Mouse (Mus musculus) hindbrain, embryonic 16.5 days (tissue): Measurements from ENCODE around the gene Nsrp1. TPM values are rescaled to one million over a fixed set of nuclear protein-coding genes. Genes with fewer than 3 reads are reported as not detected.
A peak's percentile ranks its signal among the peaks of the same experiment; 100 is the strongest.

Experiments used
- ATAC-seq: fragments of 200-750 bp; cut with Nextera tagmentation; 2 replicates; pipeline ENCODE4 v1.8.0; 2017; ENCODE audit warnings: moderate TSS enrichment, moderate library complexity
- H3K27ac ChIP-seq: fragments of 300-500 bp; sonication (generic); 2 replicates; pipeline ENCODE4 v1.5.1; 2014; ENCODE audit warnings: low read depth, mild to moderate bottlenecking, control low read depth, low read length, moderate library complexity
- H3K27me3 ChIP-seq: fragments of 300-500 bp; sonication (generic); replicated peaks from 2 replicates; pipeline ENCODE4 v1.6.1; 2014; ENCODE audit warnings: low read length; ENCODE audit not compliant: control insufficient read depth, insufficient read depth
- H3K36me3 ChIP-seq: fragments of 300-500 bp; sonication (generic); 2 replicates; pipeline ENCODE4 v1.6.1; 2014; ENCODE audit warnings: mild to moderate bottlenecking, low read length, moderate library complexity, mixed read lengths; ENCODE audit not compliant: control insufficient read depth, insufficient read depth
- H3K4me1 ChIP-seq: fragments of 300-500 bp; sonication (generic); 2 replicates; pipeline ENCODE4 v1.6.1; 2014; ENCODE audit warnings: low read depth, low read length; ENCODE audit not compliant: control insufficient read depth, insufficient read depth
- H3K4me2 ChIP-seq: fragments of 300-500 bp; sonication (generic); 2 replicates; pipeline ENCODE4 v1.6.1; 2014; ENCODE audit warnings: mild to moderate bottlenecking, low read length, control low read depth, moderate library complexity
- H3K4me3 ChIP-seq: fragments of 300-500 bp; sonication (generic); 2 replicates; pipeline ENCODE4 v1.5.1; 2014; ENCODE audit warnings: mild to moderate bottlenecking, low read length, control low read depth, moderate library complexity
- H3K9ac ChIP-seq: fragments of 300-500 bp; sonication (generic); 2 replicates; pipeline ENCODE4 v1.6.1; 2014; ENCODE audit warnings: low read depth, mild to moderate bottlenecking, control low read depth, low read length, moderate library complexity
- H3K9me3 ChIP-seq: fragments of 300-500 bp; sonication (generic); 2 replicates; pipeline ENCODE4 v1.6.1; 2014; ENCODE audit warnings: mild to moderate bottlenecking, low read length, moderate library complexity; ENCODE audit not compliant: control insufficient read depth
- WGBS: fragments of 180-500 bp; shearing (Covaris S2); extraction: QIAGEN DNeasy Blood & Tissue Kit; methylation state at CpG from one replicate; pipeline ENCODE4 v1.1.7; 2014; 5-methylcytosine and 5-hydroxymethylcytosine counted together
- microRNA counts: library from miRNA; unstranded; fragments of <30 nt; microRNA quantifications from one replicate; lab custom pipeline; 2016
- microRNA-seq: library from miRNA; unstranded; fragments of <30 nt; microRNA quantifications from one replicate; pipeline ENCODE4, GENCODE M21; 2017
- polyA plus RNA-seq: library from polyadenylated mRNA; unstranded; fragments of >200 nt; fragmentation: Nextera tagmentation; extraction: Ambion mirVana; gene quantifications from 2 replicates; pipeline ENCODE4 v1.2.1, GENCODE M21; 2015

The Nsrp1 gene
- polyA plus RNA-seq, 1 experiment from 2014 or later: 50.0 TPM

DNA sequence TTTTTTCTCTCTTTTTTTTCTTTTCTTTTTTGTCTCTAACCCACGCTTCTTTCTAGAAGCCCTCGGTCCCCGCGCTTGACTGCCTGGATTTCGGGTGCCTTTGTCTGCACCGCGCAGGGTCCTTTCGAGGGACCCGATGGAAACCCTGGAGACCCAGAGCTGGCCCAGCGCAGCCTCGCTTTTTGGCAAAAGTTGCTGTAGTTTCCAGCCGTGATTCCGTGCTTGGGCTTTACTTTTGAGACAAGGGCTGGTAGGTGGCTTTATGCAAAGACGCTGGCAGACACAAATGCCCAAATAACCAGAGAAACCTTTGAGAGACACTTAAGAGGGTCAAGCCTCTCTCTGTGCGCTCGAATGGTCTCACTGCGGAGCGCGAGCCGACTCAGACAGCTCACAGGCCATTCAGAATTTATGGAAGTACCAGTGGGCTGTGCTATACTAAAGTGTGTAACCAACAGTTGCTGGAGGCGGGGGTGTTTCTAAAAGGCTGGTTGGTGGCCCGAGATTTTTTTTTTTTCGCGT lies 79.5 kb downstream of the Nsrp1 start:
- H3K4me2 ChIP-seq: peak overlapping the region; percentile 97
- no peaks in the 10 kb centered on the region for H3K9me3 ChIP-seq
- H3K27me3 ChIP-seq: peaks cover 38% of the 10 kb centered on the region
- 10% methylated on average over 24 of the region's 24 CpGs for WGBS
- no peak overlapping the region for H3K27ac ChIP-seq
- ATAC-seq: no peak
- H3K9ac ChIP-seq: peak overlapping the region; percentile 44
- peak overlapping the region; percentile 62 for H3K4me3 ChIP-seq
- peaks cover 14% of the 10 kb centered on the region for H3K4me1 ChIP-seq
- no peaks in the 10 kb centered on the region for H3K36me3 ChIP-seq

DNA sequence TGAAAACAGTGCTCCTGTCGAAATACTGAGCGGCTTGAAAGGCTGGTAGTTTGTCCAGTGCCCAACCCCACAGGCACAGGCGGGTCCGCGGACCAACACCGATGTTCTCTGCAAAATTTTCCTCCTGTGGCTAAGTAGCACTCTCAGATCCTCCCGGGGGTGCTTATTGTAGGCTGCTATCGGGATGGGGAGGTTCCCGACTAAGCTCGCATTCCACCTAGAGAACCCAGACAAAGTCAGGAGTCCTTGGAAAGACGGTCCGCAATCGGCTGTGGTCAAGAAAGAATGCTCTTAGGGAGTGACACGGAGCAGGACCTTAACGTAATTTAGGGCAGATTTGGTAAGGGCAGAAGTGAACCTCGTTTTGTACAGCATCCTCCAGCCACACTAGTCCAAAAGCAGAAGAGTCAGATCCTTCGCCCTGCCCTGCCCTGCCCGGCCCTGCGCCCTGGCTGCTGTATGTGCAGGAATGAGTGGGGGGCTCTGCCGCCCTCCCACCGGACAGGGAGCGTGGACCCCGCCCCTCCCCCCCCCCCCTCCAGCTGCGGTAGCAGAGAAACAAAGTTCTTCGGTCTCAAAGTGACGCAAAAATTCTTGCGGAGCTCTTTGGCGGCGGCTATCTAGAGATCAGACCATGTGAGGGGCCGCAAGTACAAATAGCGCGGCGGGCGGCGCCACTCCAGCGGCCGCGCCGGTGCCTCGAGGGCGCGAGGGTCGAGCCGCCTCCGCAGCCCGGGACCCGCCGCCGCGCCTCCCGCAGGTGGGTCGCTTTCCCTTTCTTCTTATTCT lies 80.1 kb downstream of the Nsrp1 start, which contains the start of gene Slc6a4:
Gene Slc6a4, plus strand, starts transcription at position 688 of the 789 bp plus-strand sequence.
- Histone ChIP-seq H3K36me3 (no peaks in the 10 kb centered on the region), H3K9me3 (no peaks in the 10 kb centered on the region), H3K27ac (no peak within 1 kb of the TSS), H3K4me3 (peak within 1 kb of the TSS; percentile 62), H3K27me3 (peaks cover 38% of the 10 kb centered on the region), H3K4me1 (peaks cover 14% of the 10 kb centered on the region), H3K9ac (peak within 1 kb of the TSS; percentile 63), H3K4me2 (peak within 1 kb of the TSS; percentile 97)
- under 1% methylated on average over 47 of the region's 52 CpGs for WGBS
- ATAC-seq: no peak; the same call in 1 of the 2 replicates

DNA sequence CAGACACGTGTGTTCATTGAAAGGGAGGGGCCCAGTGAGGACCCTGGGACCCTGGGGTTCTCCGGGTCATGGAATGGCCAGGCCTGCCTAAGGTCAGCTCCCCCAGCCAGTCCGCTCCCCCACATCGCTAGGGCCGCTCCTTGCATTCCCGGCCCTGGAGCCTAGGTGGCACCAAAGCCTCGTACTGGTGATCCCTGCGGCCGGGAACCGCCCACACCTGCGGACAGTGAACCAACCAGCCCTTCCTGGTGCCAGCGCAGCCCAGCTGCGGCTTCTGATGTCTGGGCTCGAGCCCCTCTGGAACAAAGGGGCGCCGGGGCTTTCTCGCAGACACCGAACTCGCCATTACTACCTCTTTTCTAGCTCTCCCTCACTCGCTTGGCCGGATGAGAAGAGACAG lies 80.9 kb downstream of the Nsrp1 start:
- H3K36me3 ChIP-seq: no peaks in the 10 kb centered on the region
- peak; percentile 78 for ATAC-seq
- 0% methylated on average over 20 of the region's 21 CpGs for WGBS
- no peak overlapping the region for H3K27ac ChIP-seq
- peaks cover 38% of the 10 kb centered on the region for H3K27me3 ChIP-seq
- H3K4me2 ChIP-seq: peak overlapping the region; percentile 97
- H3K9me3 ChIP-seq: no peaks in the 10 kb centered on the region
- H3K4me1 ChIP-seq: peaks cover 14% of the 10 kb centered on the region
- H3K4me3 ChIP-seq: peak overlapping the region; percentile 62
- peak overlapping the region; percentile 63 for H3K9ac ChIP-seq

DNA sequence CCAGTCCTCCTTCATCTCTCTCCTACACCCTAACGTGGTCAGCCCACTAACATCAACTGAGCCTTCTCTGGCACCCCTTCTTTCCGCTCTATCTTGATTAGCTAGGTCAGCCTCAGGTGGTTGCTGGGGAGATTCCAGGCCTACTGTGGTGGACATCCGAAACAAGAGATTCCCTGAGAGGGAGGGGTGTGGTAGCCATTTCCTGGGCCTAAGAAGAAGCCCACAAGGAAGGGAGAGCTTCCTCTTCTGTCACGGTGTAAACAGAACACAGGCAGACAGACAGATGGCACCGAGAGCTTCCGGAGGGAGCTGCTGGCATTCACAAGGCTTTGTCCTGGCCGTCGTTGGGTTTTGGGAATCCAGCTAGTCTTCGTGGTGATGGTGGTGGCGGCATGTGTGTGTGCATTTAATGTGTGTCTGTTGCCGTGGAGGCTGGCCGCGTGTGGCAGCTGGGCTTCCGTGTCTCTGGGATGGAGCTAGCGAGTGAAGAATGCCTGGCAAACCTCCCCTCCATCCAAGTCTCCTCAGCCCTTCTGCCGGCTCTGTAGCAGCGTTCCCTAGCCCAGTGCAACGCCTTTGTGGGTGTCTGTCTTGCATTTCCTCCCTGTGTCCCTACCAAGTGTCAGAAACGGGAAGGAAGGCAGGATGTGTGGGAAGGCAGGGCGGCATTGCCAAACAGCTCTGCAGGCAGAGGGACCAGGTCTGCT lies 82.1 kb downstream of the Nsrp1 start:
- no peak overlapping the region for H3K4me3 ChIP-seq
- ATAC-seq: no peak
- no peak overlapping the region for H3K27ac ChIP-seq
- 48% methylated on average over 20 of the region's 20 CpGs for WGBS
- H3K27me3 ChIP-seq: peaks cover 33% of the 10 kb centered on the region
- H3K4me2 ChIP-seq: no peak overlapping the region
- peaks cover 14% of the 10 kb centered on the region for H3K4me1 ChIP-seq
- H3K9ac ChIP-seq: no peak overlapping the region
- H3K9me3 ChIP-seq: no peaks in the 10 kb centered on the region
- H3K36me3 ChIP-seq: no peaks in the 10 kb centered on the region

MicroRNAs encoded within 50 kb of the gene (microRNA counts, 519-probe panel; counts per million panel counts)
- microRNA mmu-miR-423-3p (lab: Ali Mortazavi, UCI) (2,636 counts per million, percentile 69 among the panel's probes with 10 or more counts), microRNA mmu-miR-423-5p (lab: Ali Mortazavi, UCI) (2,496 counts per million, percentile 66 among the panel's probes with 10 or more counts)

Small RNAs within 50 kb of the gene (microRNA-seq; reads per million reads assigned to microRNA genes)
- gene Mir423: 2,655 reads per million, percentile 84 among the genes with 10 or more reads in this experiment

Other genes with a start within 250 kb of the Nsrp1 start
- gene Cpd, start 231.4 kb downstream of the Nsrp1 start, polyA plus RNA-seq: 3.8 and 5.6 TPM in 2 replicates
- gene Tmigd1, start 176.3 kb downstream of the Nsrp1 start, polyA plus RNA-seq: 0.19 TPM in 1 of 2 replicates, not detected in the other
- 139 TPM in 2 replicates for gene Blmh, start 153.6 kb downstream of the Nsrp1 start, polyA plus RNA-seq
- gene Slc6a4, start 79.8 kb downstream of the Nsrp1 start, polyA plus RNA-seq: 10.3 and 14.0 TPM in 2 replicates
- 0.51 and 0.56 TPM in 2 replicates for gene Efcab5, start 110.5 kb upstream of the Nsrp1 start, polyA plus RNA-seq
- gene Ssh2, start 137.9 kb upstream of the Nsrp1 start, polyA plus RNA-seq: 13.8 and 17.7 TPM in 2 replicates